Comparison of ENCODE assay signal across 8 mouse cellular contexts in the genomic region with DNA sequence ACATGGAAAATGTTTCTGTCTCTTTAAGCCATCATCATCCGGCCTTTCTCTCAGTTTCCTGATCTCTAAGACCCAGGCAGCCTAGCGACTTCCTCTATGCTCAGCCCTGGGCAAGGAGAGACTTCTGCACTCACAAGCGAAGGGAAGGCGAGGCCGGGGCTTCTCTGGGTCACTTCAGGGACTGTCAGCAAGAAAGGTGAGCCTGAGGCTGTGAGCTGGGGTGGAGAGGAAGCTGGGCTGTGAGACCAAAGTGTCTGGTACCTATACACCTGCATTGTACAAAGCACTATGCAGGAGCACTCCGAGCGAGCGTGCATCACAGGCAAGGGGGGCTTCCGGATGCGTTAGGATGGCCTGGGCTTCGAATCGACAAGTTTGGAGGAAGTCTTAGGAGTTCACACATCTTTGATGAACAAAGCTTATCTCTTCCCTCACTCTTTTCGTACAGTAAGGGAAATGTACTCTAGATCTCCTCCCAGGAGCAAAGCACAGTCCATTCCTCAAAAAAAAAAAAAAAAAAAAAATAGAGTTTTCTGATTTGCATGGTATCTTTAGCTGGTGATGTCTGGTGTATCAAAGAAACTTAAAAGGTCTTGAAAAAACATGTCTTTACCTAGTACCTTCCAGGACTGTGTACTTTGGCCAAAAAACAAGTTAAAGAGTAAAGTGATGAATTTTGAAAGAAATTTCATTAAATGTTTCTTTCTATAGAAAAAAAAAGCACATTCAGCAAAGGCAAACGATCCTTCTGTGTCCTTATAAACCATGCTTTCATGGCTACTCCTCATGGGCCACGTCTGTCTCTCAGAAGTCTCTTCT. TPM values are rescaled to one million over a fixed set of nuclear protein-coding genes. Genes with fewer than 3 reads are reported as not detected.
A peak's percentile ranks its signal among the peaks of the same experiment; 100 is the strongest.
DNase-seq lines count a peak whose midpoint lies in the region; ATAC-seq lines count a peak whose summit lies in the region.
"Had no signal": no experiment of that assay in that cellular context is flagged by ENCODE, and none has a peak within 500 bp of the region (broad histone marks: within the 10 kb centered on the region; RNA-seq: fewer than 3 reads in every experiment).

A gene (plus strand): TSS at position 94 of the 819 bp plus-strand sequence.

- H3K27me3 ChIP-seq in heart, embryonic 10.5 days (ENCODE audit: insufficient read depth, poor library complexity, severe bottlenecking): peaks cover 34% of the 10 kb centered on the region
- peaks cover 34% of the 10 kb centered on the region for H3K27me3 ChIP-seq in forebrain, embryonic 13.5 days

- DNase-seq in adrenal gland, postnatal 14 days: peak; percentile 42
- DNase-seq in heart, embryonic 10.5 days (ENCODE audit: low spot score): peak; percentile 73
- DNase-seq in kidney, postnatal 14 days: peak; percentile 66
- peak; percentile 87 for DNase-seq in naive thymus-derived CD4-positive, alpha-beta T cell, adult 2 months (ENCODE audit: low read depth)
- DNase-seq in right cerebral cortex, postnatal 10 days (ENCODE audit: low spot score in 2 of 2): no peak
- DNase-seq in layer of hippocampus, adult 11-12 months (ENCODE audit: low spot score): no peak

- peak within 1 kb of the TSS; percentile 42 for H3K4me3 ChIP-seq in heart, embryonic 10.5 days
- no peak within 1 kb of the TSS for H3K4me3 ChIP-seq in forebrain, embryonic 13.5 days
- H3K4me3 ChIP-seq: neural tube, embryonic 12.5 days had no signal

- no peak within 1 kb of the TSS for H3K9ac ChIP-seq in forebrain, embryonic 13.5 days
- H3K9ac ChIP-seq: neural tube, embryonic 12.5 days had no signal

- ATAC-seq in forebrain, embryonic 13.5 days: no peak

- no peak within 1 kb of the TSS for H3K4me2 ChIP-seq in forebrain, embryonic 13.5 days
- H3K4me2 ChIP-seq: neural tube, embryonic 12.5 days had no signal

- peaks cover 6% of the 10 kb centered on the region; the same call in 1 of the 2 replicates for H3K36me3 ChIP-seq in heart, embryonic 10.5 days
- H3K36me3 ChIP-seq in forebrain, embryonic 13.5 days (ENCODE audit: poor library complexity, severe bottlenecking): no peaks in the 10 kb centered on the region
- H3K36me3 ChIP-seq: neural tube, embryonic 12.5 days had no signal

- peaks cover 19% of the 10 kb centered on the region for H3K4me1 ChIP-seq in heart, embryonic 10.5 days
- peaks cover 9% of the 10 kb centered on the region; the same call in 1 of the 2 replicates for H3K4me1 ChIP-seq in forebrain, embryonic 13.5 days

- 58% methylated on average over 15 of the region's 15 CpGs for WGBS in heart, embryonic 10.5 days
- WGBS in forebrain, embryonic 13.5 days: 85% methylated on average over 15 of the region's 15 CpGs

- no peaks in the 10 kb centered on the region for H3K9me3 ChIP-seq in heart, embryonic 10.5 days
- H3K9me3 ChIP-seq in forebrain, embryonic 13.5 days (replicated peaks): no peaks in the 10 kb centered on the region
- H3K9me3 ChIP-seq: neural tube, embryonic 12.5 days had no signal

- H3K27ac ChIP-seq in heart, embryonic 10.5 days: no peak within 1 kb of the TSS
- H3K27ac ChIP-seq in forebrain, embryonic 13.5 days: no peak within 1 kb of the TSS
- H3K27ac ChIP-seq: neural tube, embryonic 12.5 days had no signal

RNA-seq across cellular contexts. Expression of the gene that starts here (rescaled TPM):
- 15.4 and 36.5 TPM in 2 replicates for total RNA-seq in adrenal gland, postnatal 14 days (2021)
- polyA plus RNA-seq in heart, embryonic 10.5 days (2016; fragmentation: Nextera tagmentation; extraction: Ambion mirVana): 14.6 and 19.0 TPM in 2 replicates
- 3.4 and 4.1 TPM in 2 replicates for polyA plus RNA-seq in forebrain, embryonic 13.5 days (2015; fragmentation: Nextera tagmentation; extraction: Ambion mirVana)

Comparison
In these comparisons a context has a peak if more than half of its experiments do, and no peak if none do; other contexts are left out.
1. DNase-seq: peak in adrenal gland, postnatal 14 days (single experiment), heart, embryonic 10.5 days (single experiment), kidney, postnatal 14 days (single experiment) and naive thymus-derived CD4-positive, alpha-beta T cell, adult 2 months (single experiment); none in right cerebral cortex, postnatal 10 days (0 of 2) and layer of hippocampus, adult 11-12 months (single experiment).